Mouse (Mus musculus) cerebellum, adult 2 months (tissue): ENCODE measurements around the gene Pramef25. TPM values are rescaled to one million over a fixed set of nuclear protein-coding genes. Genes with fewer than 3 reads are reported as not detected.
"Not testable (repeated sequence)": the region's sequence is repeated elsewhere in the genome, so short reads cannot be mapped to it uniquely, and the experiment has no call there.

Experiments used
- DNase-seq, 2 experiments: peaks; one replicate each; pipeline ENCODE4 v3.0.0; 2021
- H3K27ac ChIP-seq: fragments of 200-500 bp; 2 replicates; pipeline ENCODE4 v1.5.1; 2012; ENCODE audit warnings: low read length, control low read depth, inconsistent platforms; ENCODE audit not compliant: insufficient read depth
- H3K27me3 ChIP-seq: fragments of 200-500 bp; 2 replicates; pipeline ENCODE4 v1.6.1; 2012; ENCODE audit warnings: inconsistent platforms, mild to moderate bottlenecking, low read length, moderate library complexity; ENCODE audit not compliant: control insufficient read depth, insufficient read depth
- H3K4me1 ChIP-seq: fragments of 200-500 bp; 2 replicates; pipeline ENCODE4 v1.6.1; 2011; ENCODE audit warnings: low read length; ENCODE audit not compliant: control insufficient read depth, insufficient read depth
- H3K4me3 ChIP-seq: fragments of 200-500 bp; replicated peaks from 2 replicates; pipeline ENCODE3; 2011; ENCODE audit warnings: mild to moderate bottlenecking, low read depth, low read length, control low read depth; ENCODE audit not compliant: insufficient read depth
- WGBS: fragments of 180-500 bp; shearing (Covaris S2); methylation state at CpG from one replicate; pipeline ENCODE4 v1.1.7; 2018; 5-methylcytosine and 5-hydroxymethylcytosine counted together
- polyA plus RNA-seq: library from polyadenylated mRNA; depleted of rRNA; stranded (reverse); fragments of >200 nt; gene quantifications from 2 replicates; pipeline ENCODE4 v1.2.3, GENCODE M21; 2012; rRNA removed

The Pramef25 gene
- polyA plus RNA-seq: not detected in 2 replicates

- not testable (repeated sequence) for DNase-seq, H3K27me3 ChIP-seq, H3K4me1 ChIP-seq, H3K27ac ChIP-seq, H3K4me3 ChIP-seq
- WGBS: 90% methylated on average over 1 of the region's 1 CpGs
Measured at GRCm38 (mm10) chr4:143950916-143951315, at the start of gene Pramef25. Gene Pramef25, minus strand, starts transcription at chr4:143951016.

- not testable (repeated sequence) for H3K27me3 ChIP-seq, H3K4me3 ChIP-seq, H3K27ac ChIP-seq, H3K4me1 ChIP-seq, DNase-seq
- WGBS: 37% methylated on average over 3 of the region's 3 CpGs
Measured at GRCm38 (mm10) chr4:143994269-143994668, 43.5 kb upstream of the Pramef25 start, which contains the start of gene Pramef17. Gene Pramef17, minus strand, starts transcription at chr4:143994369.

GRCm38 (mm10) chr4:143988126-143988525 lies 37.3 kb upstream of the Pramef25 start:
- not testable (repeated sequence) for H3K27ac ChIP-seq, H3K4me3 ChIP-seq, H3K27me3 ChIP-seq, H3K4me1 ChIP-seq
- 95% methylated on average over 17 of the region's 17 CpGs for WGBS
- DNase-seq: peak; percentile 41 to 55

DNA sequence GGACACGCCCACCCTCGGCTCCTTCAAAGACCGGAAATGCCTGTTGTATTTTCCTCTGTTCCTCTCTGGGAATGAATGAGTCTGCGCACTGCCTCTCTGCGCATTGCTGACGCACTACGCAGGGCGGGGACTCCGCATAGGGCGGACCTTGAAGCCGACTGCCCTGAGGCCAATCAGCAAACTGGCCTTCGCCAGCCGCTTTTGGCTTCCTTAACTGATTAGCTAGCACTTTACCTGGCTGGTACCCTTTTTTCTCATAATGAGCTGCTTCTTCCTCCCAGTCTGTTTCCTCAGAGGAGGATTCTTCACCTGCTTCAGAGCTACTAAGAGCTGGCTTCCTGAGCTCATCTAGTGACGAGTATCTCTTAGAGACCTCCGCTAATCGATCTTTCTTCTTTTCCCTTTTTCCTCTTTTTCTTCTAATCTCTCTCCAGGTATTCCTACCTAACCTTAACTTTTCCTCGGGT lies 36.7 kb upstream of the Pramef25 start:
- not testable (repeated sequence) for H3K27me3 ChIP-seq, H3K4me3 ChIP-seq, H3K27ac ChIP-seq, H3K4me1 ChIP-seq
- 84% methylated on average over 12 of the region's 17 CpGs for WGBS
- peak; percentile 27 to 47 for DNase-seq

GRCm38 (mm10) chr4:143985733-143986132 lies 34.9 kb upstream of the Pramef25 start:
- H3K27me3 ChIP-seq: not testable (repeated sequence)
- 92% methylated on average over 6 of the region's 9 CpGs for WGBS

DNA sequence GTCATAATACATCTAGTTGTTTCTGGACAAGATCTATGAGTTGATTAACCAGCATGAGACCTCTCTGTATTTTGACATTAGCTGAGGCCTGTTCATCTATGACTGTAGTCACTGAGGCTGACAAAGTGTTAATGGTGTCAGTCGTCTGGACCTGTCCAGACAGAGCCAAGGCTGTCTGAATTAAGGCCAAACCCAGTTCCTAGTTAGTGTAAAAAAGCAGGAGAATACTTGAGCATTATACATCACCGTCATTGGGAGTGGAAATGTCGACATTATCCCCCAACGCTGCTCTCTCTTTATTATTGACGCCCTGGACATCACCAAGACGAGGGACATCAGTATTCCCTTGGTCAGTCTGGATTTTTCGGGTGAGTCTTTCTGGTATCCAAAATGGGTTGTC lies 34.3 kb upstream of the Pramef25 start:
- H3K4me1 ChIP-seq, H3K4me3 ChIP-seq, H3K27me3 ChIP-seq, H3K27ac ChIP-seq: not testable (repeated sequence)
- WGBS: no CpG with 5 or more reads among the region's 7 CpGs
- DNase-seq: peak; percentile 17 to 20

More at GRCm38 (mm10) chr4:143985733-143986132, 34.9 kb upstream of the Pramef25 start:
- H3K4me3 ChIP-seq, H3K4me1 ChIP-seq, H3K27ac ChIP-seq: not testable (repeated sequence)
- peak; percentile 24 to 29 for DNase-seq

DNA sequence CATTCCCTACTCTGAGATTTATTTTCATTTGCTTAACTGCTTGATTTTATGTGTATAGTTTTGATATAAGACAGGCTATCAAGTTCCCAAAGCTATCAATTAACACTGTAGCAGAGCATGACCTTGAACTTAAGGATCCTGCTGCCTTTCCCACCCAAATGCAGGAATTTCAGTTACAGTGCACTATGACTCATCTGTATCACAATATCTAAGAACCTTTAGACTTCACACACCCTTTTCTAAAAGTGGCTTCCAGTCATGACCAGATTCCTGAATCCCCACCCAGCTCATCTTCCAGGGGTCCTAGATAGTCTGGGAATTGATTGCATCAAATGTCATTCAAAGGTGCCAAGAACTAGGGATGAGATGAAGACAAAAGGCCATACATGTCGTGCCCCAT lies 32.6 kb upstream of the Pramef25 start:
- H3K4me3 ChIP-seq, H3K27me3 ChIP-seq, H3K4me1 ChIP-seq, H3K27ac ChIP-seq, DNase-seq: not testable (repeated sequence)
- WGBS: 25% methylated on average over 1 of the region's 1 CpGs

DNA sequence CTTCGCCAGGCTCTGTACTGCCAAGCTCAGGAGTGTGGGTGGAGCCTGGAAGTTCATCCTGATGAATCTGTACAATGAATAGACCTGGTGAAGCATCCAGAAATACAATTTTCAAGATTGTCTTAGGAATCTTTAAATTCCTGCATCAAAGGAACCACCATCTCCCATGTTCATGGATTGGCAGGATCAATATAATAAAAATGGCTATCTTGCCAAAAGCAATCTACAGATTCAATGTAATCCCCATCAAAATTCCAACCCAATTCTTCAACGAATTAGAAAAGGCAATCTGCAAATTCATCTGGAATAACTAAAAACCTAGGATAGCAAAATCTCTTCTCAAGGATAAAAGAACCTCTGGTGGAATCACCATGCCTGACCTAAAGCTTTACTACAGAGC lies 16.0 kb upstream of the Pramef25 start, which contains the start of gene Gm13101:
Gene Gm13101 (minus strand): TSS at position 101 of the 400 bp plus-strand sequence.
- 29% methylated on average over 2 of the region's 2 CpGs for WGBS
- not testable (repeated sequence) for H3K27me3 ChIP-seq

DNA sequence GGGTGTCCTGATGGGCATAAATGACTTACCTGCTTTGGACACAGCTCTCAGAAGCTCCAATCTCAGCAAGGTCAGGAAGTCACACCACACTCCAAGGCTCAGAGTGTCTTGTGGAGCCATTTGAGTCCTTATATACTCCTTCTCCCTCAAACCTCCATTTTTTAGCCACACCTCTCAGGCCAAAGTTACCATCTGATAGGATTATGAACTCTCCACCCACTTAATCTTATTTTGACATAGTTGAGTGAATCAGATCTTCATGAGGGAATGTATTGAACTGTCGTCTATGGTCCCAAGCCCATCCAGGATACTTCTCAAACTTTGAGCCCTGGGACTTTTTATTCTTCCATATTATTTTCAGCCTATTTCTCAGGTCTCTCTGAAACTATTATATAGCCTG lies 50.5 kb downstream of the Pramef25 start, which contains the start of gene Pramef6:
Gene Pramef6 (minus strand): TSS at position 101 of the 400 bp plus-strand sequence.
- WGBS: 78% methylated on average over 1 of the region's 1 CpGs
- H3K4me1 ChIP-seq: not testable (repeated sequence)

More for the DNA sequence above, 16.0 kb upstream of the Pramef25 start, which contains the start of gene Gm13101:
- not testable (repeated sequence) for H3K4me1 ChIP-seq, DNase-seq, H3K4me3 ChIP-seq, H3K27ac ChIP-seq

More for the DNA sequence above, 50.5 kb downstream of the Pramef25 start, which contains the start of gene Pramef6:
- not testable (repeated sequence) for H3K27me3 ChIP-seq, H3K4me3 ChIP-seq, H3K27ac ChIP-seq, DNase-seq

Other genes starting within 250 kb of the Pramef25 start
- gene Gm13089, start 248.3 kb downstream of the Pramef25 start, polyA plus RNA-seq: not detected in 2 replicates
- gene Gm13078, start 231.6 kb downstream of the Pramef25 start, polyA plus RNA-seq: not detected in 2 replicates
- gene Gm13023, start 161.7 kb downstream of the Pramef25 start, polyA plus RNA-seq: not detected in 2 replicates
- gene Gm13084, start 134.9 kb downstream of the Pramef25 start, polyA plus RNA-seq: not detected in 2 replicates
- gene Gm13103, start 104.5 kb downstream of the Pramef25 start, polyA plus RNA-seq: not detected in 2 replicates
- not detected in 2 replicates for gene Pramef6, start 50.6 kb downstream of the Pramef25 start, polyA plus RNA-seq
- not detected in 2 replicates for gene Gm13101, start 15.9 kb upstream of the Pramef25 start, polyA plus RNA-seq
- gene Pramef17, start 43.4 kb upstream of the Pramef25 start, polyA plus RNA-seq: not detected in 2 replicates
- not detected in 2 replicates for gene Pramel4, start 108.1 kb upstream of the Pramef25 start, polyA plus RNA-seq
- gene Gm13102, start 155.5 kb upstream of the Pramef25 start, polyA plus RNA-seq: not detected in 2 replicates
- gene Oog3, start 211.6 kb upstream of the Pramef25 start, polyA plus RNA-seq: not detected in 2 replicates
- not detected in 2 replicates for gene Oog2, start 239.7 kb upstream of the Pramef25 start, polyA plus RNA-seq